Mouse (Mus musculus) lung, postnatal 10 days (tissue): ENCODE data around the gene Glrp1.

Experiments
- DNase-seq: peaks from one replicate; pipeline ENCODE4 v3.0.0; 2021

Glrp1 gene

GRCm38 (mm10) chr1:88459655-88460054 is 50.2 kb downstream of the Glrp1 start:
- no peak for DNase-seq

- no peak for DNase-seq
Observed at GRCm38 (mm10) chr1:88459196-88459595, 50.7 kb downstream of the Glrp1 start.

- peak; percentile 85 for DNase-seq
Observed at GRCm38 (mm10) chr1:88456451-88457072, 53.3 kb downstream of the Glrp1 start.

GRCm38 (mm10) chr1:88455761-88456160 is 54.1 kb downstream of the Glrp1 start:
- DNase-seq, result no peak

GRCm38 (mm10) chr1:88454703-88455102 is 55.2 kb downstream of the Glrp1 start:
- DNase-seq, result peak; percentile 28

GRCm38 (mm10) chr1:88452198-88452597 is 57.7 kb downstream of the Glrp1 start:
- no peak for DNase-seq

DNA sequence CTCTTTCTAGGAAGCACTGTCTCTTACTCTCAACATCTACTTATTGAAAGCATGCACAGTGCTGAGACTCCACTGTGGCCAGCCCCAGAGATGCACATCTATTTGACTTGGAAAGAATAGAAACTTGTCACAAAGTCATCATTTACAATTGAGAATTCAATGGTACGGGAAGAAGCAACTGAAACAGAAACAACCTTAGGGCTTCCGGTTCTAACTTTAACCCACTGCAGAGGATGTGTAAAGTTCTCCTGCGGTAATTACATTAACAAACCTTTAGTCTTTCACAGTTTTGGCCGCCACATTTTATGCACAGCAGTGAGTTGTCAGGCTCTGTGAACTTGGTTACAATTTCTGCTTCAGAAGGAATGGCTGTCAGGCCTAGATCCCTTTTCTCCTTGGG is 59.2 kb downstream of the Glrp1 start:
- no peak for DNase-seq
